Mouse (Mus musculus) layer of hippocampus, adult 11-12 months (tissue): ENCODE data around the gene Lasp1.
"Not testable (repeated sequence)": the region's sequence is repeated elsewhere in the genome, so short reads cannot be mapped to it uniquely, and the experiment has no call there.

Experiments used
- DNase-seq: peaks from one replicate; pipeline ENCODE4 v3.0.0; 2022; ENCODE audit warnings: low spot score

Gene Lasp1

DNA sequence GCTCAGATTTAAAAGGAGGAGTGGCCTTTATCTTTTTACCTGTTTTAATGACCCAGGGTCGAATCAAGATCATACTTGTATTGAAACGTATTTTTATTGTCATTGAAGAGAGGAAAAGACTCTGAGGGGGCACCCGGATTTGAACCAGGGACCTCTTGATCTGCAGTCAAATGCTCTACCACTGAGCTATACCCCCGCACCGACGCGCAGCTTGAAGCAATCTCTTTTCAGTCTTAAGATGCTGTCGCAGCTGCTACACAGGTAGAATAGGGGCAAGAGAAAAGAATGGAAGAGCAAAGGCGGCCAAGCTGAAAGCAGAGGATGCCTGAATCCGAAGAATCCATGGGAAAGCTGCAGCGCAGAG lies at the start of gene Lasp1:
Lasp1 (plus strand) TSS at position 219 of the 364 bp plus-strand sequence.
- peak; percentile 90 for DNase-seq

DNA sequence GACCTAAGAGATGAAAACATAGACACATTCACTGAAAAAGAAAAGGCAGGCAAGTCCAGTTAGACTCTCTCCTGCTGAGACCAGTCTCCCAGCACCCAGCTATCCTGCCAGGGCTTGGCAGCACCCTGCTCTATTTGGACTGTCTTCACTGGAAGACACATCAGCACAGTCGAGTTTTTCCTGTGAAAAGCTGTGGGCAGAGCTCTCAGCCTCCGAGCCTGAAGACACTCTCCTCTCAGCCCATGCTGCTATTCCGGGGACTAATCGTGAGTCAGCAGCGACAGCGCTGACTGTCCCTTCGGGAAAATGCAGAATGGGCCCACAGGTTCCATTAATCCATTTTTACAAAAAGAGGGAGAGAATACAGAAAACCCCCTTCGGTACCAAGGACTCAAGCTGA lies 45.5 kb upstream of the Lasp1 start:
- no peak for DNase-seq

DNA sequence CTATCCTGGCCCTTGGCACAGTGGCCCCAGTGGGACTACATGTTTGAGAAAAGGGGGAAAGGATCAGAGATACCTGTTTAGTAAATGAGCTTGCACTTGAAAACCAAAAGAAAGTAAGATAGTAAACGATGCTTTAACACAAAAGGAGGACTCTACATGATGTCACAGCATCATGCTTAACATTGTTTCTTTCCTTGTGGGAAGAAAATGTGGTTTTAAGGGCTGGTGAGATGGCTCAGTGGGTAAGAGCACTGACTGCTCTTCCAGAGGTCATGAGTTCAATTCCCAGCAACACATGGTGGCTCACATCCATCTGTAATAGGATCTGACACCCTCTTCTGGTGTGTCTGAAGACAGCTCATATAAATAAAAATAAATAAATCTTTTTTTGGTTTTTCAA lies 40.7 kb upstream of the Lasp1 start:
- no peak for DNase-seq

DNA sequence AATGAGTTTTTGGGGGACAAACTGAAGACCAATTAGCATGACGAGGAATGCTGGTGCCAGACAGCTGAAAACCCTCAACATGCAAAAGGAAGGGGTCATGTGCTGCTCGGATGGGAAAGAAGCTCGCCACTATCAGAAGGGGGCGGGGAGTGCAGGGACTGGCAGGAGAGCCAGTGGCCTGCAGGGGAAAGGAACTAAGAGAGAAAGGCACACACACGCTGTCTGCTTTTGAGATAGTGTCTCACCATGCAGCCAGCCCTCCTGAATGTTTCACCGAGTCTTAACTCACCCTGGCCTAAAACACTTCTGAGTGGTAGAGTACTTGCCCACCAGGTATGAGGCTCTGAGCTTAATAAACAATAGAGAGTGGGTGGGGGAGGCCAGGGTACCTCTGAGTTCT lies 39.9 kb upstream of the Lasp1 start:
- DNase-seq, result no peak

DNA sequence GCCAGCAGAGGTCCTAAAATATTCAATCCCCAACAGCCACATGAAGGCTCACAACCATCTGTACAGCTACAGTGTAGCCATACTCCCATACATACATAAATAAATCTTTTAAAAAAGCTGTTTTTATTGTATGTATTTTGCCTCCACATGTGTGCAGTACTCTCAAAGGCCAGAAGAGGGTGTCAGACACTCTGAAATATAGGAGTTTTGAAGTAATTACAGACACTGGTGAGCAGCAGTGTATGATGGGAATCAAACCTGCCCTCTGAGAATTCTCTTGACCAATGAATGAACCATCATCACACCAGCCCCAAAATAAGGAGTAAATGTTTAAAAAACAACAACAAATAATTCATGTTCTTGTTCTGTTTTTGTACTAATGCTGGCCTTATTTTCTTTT lies 37.2 kb upstream of the Lasp1 start:
- no peak for DNase-seq

DNA sequence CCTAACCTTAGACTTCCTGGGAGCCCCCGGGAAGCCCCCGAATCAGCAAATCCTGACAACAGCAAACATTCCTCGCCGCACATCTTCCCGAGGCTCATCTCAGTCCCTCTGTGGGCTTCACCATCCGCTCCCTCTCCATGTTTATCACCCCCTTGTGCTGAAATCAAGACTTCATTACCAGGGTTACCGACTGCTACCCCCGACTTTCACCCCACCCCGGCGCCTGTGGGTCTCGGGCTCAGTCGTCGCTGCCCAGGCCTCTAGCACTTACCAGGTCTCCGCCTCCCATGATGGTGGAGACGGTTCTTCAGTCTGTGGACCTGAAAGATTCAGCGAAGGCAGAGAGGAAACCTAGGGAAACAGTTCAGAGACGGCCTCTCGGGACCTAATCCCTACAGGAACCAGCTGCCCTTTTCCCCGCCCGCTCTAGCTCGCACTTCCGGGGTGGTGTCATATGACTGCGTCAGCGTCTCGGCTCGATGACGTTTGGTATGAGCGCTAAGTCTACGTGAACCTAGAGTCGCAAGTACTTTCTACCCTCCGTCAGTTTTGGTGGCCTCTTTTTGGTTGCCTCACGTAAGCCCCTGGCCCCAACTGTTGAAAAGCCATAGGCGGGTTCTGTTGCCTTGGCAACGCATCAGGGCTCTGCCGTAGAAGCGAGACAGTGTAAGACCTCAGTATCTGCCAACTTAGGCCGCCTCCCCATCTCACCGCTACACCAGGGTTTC lies 32.5 kb upstream of the Lasp1 start, which contains the start of gene Cwc25:
Cwc25 (minus strand) TSS at position 403 of the 728 bp plus-strand sequence.
- DNase-seq, result peak; percentile 95

DNA sequence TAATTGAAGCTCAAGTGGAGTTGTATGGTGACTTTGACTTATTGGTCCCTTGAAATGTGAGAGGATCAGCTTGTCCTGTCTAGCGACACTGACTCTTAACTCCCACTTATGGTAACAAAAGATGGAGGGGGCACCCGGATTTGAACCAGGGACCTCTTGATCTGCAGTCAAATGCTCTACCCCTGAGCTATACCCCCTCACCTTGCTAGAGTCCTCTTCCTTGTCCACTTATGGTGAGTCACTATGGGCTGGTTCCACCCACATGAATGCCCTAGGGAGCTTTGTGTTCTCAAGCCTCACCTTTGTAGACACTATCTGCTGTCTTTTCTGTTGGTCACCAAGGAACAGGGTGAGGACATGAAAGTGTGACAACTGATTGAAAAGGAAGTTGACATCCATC lies 29.1 kb upstream of the Lasp1 start:
- DNase-seq, result no peak

DNA sequence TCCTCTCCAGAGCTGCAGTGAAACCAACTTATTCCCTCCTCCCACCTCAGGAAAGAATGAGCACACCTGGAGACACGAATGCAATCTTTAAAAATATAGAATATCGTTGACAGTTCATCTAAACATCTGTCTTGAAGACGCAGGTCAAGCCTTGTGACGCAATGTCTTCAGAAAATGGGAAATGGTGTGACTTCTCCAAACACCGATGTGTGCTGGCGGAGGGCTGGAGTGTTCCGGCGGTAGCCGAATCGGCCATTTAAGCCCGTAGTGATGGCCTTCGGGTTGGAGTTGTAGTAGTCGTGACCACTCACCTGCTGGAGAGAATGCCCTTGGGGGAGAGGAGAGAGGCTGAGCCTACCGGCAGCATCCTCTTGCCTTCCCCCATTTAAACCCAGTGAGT lies 27.4 kb upstream of the Lasp1 start:
- DNase-seq, result no peak

DNA sequence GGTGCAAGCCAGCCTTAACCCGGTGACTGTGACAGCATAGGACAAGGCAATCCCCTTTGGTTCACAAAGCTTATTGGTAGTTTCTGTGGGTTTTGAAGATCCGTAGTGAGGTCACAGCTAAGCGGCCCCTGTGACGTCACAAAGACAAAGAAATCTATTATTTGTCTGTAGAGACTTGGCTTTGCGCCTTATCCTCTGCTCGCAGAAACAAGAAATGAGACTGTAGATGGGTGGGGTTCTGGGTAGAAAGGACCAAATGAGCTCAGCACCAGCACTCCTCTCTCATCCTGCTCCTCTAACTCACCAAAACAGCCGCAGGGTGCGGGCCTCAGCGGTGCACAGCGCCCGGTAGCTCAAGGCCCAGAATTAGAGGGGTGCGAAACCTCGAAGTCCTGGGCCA lies 23.6 kb upstream of the Lasp1 start:
- DNase-seq, result no peak

DNA sequence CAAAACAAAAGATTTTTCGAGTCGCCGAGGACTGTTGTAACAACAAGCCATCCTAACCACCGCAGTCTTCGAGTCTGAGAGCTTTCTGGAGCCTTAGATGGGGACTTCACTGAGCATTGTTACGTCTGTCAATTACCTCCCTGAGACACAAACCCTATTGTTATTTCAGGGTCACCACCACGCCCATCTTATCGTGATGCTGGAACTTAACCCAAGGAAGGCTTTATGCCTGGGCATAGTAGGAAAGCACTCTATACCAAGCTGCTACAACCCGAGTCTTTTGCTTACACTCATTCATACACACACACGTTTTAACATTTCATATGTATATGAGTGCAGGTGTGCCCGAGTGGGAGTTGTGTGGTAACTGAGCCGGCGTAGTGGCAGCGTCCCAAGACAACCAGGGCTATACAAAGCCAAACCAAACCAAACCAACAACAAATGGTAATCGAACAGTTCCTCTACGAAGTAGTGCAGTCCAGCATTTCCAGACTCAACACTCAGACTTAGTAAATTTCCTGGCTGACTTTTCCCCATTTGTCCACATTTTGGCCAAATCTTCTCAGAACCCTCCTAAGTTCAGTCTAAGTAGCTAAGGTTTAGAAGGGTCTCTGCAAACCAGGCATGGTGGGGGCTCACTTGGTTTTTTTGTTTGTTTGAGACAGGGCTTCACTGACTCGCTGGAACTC lies 22.8 kb upstream of the Lasp1 start, which contains the start of gene 1700001P01Rik:
1700001P01Rik (minus strand) TSS at position 111 of the 689 bp plus-strand sequence.
- DNase-seq, result no peak

DNA sequence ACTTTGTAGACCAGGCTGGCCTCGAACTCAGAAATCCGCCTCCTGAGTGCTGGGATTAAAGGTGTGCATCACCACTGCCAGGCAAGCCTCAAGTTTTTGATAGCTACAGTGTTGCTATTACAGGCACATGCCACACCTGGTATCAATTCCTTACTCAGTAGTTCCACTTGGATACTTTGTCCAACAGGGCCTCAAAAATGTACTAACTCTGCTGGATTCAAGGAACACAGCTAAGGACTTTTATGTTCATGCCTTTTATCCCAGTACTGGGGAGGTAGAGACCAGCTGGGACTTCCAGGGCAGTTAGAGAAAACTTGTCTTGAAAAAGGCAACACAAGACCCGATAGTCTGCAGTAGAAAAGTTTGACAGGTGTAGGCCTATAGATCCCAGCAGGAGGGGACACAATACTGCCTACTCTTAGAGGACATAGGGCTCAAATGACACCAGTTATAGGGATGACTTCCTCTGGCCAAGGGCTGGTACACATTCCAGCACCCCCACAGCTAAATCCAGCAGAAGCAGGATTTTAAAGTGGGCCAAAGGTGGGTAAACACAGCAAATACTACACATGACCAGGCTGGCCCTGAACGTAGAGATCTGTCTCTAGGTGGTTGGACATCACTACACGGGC lies 22.2 kb upstream of the Lasp1 start:
- no peak for DNase-seq

DNA sequence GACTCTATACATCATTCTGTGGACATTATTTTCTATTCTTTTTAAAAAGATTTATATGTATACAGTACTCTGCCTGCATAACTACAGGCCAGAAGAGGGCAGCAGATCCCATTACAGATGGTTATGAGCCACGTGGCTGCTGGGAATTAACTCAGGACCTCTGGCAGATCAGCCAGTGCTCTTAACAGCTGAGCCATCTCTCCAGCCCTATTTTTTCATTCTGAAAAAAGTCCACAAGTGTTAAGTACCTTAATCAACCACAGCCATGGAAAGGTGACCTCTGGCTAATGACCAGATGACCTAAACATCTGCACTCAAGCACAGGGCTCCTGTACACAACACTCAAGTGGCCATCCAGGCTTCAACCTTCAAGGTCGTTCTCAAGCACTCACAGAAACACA lies 21.7 kb upstream of the Lasp1 start:
- DNase-seq, result no peak

DNA sequence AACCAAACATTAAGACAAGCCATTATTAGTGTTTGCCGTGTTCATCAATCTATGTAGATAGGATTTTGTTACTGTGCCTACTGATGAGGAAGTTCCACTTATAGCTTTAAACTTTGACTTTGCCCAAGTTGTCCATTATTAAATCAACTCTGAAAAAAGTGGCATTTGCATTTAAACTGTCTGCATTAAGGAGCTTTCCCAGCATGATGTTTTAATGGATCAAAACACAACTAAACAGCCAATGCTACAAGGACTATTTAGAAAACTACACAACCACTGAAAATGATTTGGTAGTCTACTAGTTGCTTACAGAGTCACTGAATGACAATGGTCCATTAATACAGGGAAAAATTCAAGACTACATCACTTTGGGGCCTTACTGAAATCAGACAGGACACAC lies 19.9 kb upstream of the Lasp1 start:
- DNase-seq, result no peak

DNA sequence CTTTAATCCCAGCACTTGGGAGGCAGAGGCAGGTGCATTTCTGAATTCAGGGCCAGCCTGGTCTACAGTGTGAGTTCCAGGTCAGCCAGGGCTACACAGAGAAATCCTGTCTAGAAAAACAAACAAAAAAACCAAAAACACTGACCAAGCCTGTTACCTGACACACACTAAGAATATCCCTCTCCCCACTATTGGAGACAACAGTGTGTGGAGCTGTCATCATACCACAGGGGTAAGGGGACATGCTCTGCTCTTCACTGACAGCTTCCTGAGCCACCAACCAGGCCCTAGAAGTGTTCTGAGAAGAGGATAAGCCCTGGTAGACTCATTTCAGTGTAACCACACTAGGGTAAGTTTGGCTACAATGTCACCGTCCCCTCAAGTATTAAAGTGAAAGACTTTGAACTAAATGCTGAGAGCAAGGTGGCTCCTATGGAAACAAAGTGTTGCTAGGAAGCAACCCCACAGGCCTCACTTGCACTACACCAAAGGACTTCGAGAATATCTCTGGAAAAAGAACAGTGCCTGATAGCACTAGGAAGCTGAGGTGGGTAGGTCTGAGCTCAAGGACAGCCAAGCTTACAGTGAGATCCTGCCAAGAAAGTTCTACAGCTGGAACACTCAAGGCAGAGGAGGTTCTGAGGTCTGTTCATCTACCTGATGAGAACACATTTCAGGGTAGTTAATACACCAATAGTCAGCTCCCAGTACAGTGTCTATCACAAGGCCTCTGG lies 18.7 kb upstream of the Lasp1 start:
- no peak for DNase-seq

DNA sequence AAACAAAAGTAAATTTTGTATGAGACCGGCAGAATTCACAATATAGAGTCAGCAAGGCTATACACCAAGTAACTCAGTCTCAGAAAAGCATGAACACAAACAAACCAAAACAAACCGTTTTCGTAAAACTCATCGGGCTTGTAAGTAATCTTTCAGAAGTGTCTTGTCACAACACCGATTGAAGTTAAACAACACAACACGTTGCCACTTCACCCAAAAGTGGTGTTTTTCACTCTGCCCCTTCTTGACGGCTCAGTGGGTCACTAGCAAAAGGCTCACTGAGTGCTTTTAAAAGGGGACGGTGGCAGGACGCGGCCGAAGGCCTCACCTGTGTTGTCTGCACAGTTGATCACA lies 17.3 kb upstream of the Lasp1 start:
- DNase-seq, result no peak

DNA sequence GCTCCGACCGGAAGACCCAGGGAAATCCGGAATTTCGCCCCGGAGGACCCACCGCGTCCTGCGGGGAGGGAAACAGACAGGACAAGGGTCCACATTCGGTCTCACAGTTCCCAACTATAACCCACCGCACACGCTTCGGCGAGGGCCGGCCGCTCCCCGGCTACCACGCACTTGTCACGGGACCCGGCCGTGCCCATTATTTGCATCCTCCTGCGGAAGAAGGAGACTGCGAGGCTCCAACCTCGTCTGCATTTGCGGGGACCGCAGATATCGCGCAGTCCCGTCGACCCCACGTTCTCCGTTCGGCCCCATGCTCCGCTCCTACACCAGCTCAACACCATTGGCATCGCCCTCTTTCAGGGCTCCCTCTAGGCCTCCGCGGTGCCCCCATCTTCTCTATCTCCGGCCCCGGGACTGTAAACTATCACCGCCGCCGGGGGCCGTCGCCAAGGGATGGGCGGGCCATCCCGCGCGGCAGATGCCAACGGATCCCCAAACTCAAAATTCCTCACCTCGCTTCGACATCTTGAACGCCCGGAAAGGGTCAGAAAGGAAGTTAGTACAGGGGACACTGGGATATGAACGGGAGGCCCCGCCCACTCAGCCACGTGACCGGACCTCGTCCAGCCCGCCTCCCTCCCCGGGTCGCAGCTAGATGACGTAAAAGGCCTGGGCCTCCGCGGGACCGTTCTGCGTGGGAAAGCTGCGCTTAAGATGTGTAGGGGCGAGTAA lies 16.8 kb upstream of the Lasp1 start, which contains the start of gene Rpl23:
Rpl23 (minus strand) TSS at position 606 of the 732 bp plus-strand sequence.
- DNase-seq, result peak; percentile 99

DNA sequence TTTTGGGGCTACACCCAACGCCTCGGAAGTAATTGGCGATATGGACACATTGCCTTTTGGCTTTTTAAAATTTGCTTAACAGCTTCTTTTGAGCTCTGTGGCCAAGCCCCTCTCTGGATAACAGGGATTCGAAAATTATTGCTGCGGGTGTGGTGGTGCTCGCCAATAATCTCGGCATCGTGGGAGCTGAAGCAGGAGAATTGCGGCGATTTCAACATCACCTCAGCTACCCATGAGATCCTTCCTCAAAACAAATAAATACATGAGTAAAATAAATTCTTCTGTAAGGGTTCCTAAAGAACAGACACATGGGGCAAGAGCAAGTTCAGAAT lies 16.3 kb upstream of the Lasp1 start:
- DNase-seq, result no peak

DNA sequence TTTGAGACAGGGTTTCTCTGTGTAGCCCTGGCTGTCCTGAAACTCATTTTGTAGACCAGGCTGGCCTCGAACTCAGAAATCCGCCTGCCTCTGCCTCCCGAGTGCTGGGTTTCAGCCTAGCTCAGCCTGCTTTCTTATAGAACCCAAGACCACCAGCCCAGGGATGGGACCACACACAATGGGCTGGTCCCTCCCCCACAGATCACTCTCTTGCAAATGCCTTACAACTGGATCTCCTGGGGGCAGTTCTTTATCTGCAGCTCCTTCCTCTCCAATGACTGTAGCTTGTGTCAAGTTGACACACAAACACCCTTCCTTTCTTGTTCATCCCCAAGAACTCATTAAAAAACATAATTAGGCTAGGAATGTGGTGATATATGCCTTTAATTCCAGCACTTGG lies 10.8 kb upstream of the Lasp1 start:
- no peak for DNase-seq

DNA sequence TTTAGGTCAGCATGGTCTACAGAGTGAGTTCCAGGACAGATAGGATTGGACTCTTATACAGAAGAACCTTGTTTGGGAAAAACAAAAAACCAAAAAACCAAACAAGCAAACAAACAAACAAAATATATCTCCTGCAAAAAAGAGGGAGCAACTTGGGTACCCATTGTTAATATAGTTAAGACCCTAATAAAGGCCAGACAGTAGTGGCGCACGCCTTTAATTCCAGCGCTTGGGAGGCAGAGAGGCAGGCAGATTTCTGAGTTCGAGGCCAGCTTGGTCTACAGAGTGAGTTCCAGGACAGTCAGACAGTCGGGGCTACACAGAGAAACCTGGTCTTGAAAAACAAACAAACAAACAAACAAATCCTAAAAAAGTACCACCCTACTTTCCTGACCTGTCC lies 9.1 kb upstream of the Lasp1 start:
- no peak for DNase-seq

DNA sequence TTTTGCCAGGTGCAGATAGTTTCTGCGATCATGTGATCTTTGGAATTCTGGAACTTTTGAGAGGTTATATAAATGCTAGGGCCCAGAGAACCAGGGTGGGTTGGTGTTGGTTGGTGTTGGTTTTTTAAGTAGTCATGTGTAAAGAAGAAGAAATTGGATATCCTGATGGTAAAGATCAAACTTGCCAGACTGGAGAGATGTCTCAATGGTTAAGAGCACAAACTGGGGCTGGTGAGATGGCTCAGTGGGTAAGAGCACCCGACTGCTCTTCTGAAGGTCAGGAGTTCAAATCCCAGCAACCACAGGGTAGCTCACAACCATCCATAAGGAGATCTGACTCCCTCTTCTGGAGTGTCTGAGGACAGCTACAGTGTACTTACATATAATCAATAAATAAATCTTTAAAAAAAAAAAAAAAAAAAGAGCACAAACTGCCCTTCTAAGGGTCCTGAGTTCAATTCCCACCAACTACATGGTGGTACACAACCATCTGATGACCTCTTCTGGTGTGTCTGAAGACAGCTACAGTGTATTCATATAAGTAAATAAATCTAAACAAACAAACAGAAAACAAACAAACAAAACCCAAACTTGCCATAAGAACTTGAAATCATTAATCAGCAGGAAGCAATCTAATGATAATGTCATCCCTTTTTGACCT lies 7.9 kb upstream of the Lasp1 start:
- DNase-seq, result not testable (repeated sequence)

DNA sequence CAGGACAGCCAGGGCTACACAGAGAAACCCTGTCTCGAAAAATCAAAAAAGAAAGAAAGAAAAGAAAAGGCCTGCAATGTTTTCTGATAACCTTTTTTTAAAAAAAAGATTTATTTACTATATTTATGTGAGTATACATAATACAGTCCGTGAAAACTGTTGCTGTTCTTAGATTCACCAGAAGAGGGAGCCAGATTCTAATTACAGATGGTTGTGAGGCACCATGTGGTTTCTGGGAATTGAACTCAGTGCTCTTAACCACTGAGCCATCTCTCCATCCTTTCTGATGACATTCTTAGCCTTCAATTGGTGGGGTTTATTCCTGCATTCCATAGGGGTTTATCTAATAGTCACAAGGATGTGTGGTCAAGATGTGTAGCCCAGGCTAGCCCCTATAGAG lies 5.6 kb upstream of the Lasp1 start:
- DNase-seq, result peak; percentile 72
